Mouse (Mus musculus) effector memory CD4-positive, alpha-beta T cell, adult 5 months (primary cell): ENCODE measurements around the gene Cldn34c3. TPM values are rescaled to one million over a fixed set of nuclear protein-coding genes. Genes with fewer than 3 reads are reported as not detected.

ENCODE experiments used
- polyA plus RNA-seq: library from polyadenylated mRNA; unstranded; fragments of 100-300 nt; shearing (Covaris generic); gene quantifications from one replicate; pipeline ENCODE4 v1.2.1, GENCODE M21; 2017

Gene Cldn34c3
- not detected for polyA plus RNA-seq

DNA sequence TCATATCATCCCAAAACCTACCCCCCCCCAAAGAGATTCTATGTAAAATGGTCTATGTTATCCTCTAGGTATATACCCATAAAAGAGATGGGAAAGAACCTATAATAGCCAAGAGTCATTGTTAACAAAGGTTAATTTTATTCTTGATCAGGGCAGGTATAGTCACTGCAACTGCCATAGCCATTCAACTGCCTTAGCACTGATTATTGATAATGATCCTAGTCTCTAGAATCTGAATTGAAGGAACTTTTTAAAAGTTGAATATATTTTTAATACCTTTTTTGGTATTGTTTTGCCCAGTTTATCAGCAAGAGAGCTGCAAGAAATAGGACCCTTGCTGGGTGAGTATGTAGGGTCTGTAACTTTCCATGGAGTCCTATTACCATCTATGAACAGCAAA lies at the start of gene Cldn34c3:
Cldn34c3 (plus strand) TSS at position 301 of the 400 bp plus-strand sequence.

Other genes with a start within 250 kb of the Cldn34c3 start
- not detected for gene Cldn34c2, start 212.0 kb upstream of the Cldn34c3 start, polyA plus RNA-seq
- not detected for gene Gm17467, start 88.9 kb upstream of the Cldn34c3 start, polyA plus RNA-seq